Mouse (Mus musculus) NIH3T3 (cell line): Measurements from ENCODE around the gene Tshr.
A peak's percentile ranks its signal among the peaks of the same experiment; 100 is the strongest.
"Not testable (repeated sequence)": the region's sequence is repeated elsewhere in the genome, so short reads cannot be mapped to it uniquely, and the experiment has no call there.

Experiments used
- DNase-seq: peaks from one replicate; pipeline ENCODE4 v3.0.0-alpha.2; 2012; ENCODE audit warnings: low read depth

The Tshr gene

GRCm38 (mm10) chr12:91384281-91385017, at the start of gene Tshr, which contains the start of gene Cep128:
Gene Tshr, plus strand, starts transcription at chr12:91384563.
Gene Cep128, minus strand, starts transcription at chr12:91384409.
- DNase-seq = peak; percentile 95

GRCm38 (mm10) chr12:91338656-91339055, 45.7 kb upstream of the Tshr start:
- DNase-seq = not testable (repeated sequence)

- no peak for DNase-seq
Observed at GRCm38 (mm10) chr12:91353783-91354182, 30.6 kb upstream of the Tshr start.

DNA sequence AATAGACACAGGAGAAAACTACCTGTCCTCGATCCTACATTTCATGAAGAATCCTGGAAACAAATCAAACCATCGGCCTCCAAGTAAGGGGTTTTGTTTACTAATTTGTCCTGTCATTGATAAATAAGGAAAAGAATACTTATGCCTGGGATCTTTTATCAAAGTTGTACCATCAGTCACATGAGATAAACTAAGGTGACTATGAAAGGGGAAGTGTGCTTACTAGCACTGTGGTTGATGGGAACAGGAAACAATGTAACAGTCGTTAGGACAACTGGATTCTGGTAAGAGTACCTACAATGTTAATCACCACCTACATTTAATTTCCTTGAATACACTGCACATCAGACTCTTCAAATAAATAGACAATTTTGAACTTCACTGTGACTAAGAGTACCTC, 15.2 kb upstream of the Tshr start:
- no peak for DNase-seq

DNA sequence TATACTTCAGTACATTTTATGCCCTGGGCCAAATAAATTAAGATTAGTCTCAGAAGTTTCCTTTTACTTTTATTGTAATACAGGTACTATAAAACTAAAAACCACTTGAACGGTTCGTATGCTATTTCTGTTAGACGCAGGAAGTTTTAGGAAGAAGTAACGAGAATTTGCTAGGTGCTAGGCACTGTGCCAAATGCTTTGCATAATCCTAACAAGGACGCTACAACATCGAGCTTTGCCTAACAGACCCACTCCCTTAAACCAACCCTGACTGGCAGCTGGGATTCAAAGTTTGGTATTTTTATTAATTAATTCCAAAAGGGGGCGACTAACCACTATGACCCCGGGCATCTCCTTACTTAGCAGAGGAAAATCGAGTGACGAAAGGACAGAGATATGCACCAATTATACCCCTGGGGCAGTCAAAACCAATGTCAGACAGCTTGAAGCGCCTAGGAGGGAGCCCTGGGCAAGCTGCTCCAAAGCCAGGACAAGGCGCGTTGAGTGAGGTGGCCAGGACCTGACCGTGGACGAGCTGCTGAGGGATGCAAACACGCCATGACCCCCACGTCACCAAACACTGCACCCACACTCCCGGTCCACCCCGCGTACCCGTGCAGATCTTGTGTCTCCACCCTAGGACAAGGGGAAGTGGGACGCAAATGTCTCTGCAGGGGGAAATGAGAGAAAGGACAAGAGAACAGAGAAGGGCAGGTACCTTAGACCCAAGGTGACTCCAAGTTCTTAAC, 673 bp upstream of the Tshr start:
- DNase-seq = peak; percentile 25

DNA sequence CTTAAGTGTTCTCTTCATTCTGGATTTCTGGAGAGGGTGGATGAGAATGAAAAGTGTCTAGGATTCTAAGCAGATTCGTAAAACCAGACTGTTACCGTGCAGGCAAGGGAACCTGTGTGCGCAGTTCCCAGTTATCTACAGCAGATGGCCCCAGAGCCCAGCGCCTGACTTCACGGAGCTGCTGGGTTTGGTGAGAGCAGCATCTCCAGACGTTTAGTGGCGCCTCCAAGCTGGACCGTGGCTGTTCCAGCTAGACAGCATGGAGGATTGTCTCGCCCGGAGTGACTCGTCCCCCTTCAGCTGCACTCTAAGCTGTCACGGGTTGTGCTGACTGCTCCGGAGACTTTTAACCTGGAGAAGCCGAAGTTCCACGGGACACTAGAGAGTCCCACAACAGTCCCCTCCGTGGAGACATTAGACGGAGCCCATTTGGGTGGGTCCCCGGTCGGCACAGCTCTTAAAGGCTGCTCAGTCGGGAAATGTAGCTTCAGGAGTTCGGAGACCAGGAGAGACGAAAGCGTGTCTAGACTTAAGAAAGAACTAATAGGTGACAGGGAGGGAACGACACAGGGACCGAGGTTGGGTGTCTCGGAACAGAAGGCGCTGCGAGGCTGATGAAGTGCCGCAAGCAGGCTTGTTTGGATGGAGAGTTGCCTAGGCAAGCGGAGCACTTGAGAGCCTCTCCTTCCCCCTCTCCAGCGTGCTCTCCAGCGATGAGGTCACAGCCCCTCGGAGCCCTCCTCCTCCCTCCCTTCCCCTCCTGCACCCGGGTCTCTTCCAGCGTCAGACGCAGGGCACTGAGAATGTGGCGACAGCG, 16.1 kb downstream of the Tshr start:
- DNase-seq = peak; percentile 84

DNA sequence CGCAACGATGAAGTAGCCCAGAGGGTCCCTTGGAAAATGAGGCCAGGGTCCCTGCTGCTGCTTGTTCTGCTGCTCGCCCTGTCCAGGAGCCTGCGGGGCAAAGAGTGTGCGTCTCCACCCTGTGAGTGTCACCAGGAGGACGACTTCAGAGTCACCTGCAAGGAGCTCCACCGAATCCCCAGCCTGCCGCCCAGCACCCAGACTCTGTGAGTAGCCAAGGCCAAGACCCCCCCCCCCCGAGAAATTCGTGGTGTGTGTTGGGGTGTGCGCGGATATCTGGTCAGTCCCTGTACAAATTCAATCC, 16.6 kb downstream of the Tshr start:
- DNase-seq = no peak

- no peak for DNase-seq
Observed at GRCm38 (mm10) chr12:91410306-91410705, 25.9 kb downstream of the Tshr start.

- no peak for DNase-seq
Observed at GRCm38 (mm10) chr12:91412461-91413182, 28.3 kb downstream of the Tshr start.

DNA sequence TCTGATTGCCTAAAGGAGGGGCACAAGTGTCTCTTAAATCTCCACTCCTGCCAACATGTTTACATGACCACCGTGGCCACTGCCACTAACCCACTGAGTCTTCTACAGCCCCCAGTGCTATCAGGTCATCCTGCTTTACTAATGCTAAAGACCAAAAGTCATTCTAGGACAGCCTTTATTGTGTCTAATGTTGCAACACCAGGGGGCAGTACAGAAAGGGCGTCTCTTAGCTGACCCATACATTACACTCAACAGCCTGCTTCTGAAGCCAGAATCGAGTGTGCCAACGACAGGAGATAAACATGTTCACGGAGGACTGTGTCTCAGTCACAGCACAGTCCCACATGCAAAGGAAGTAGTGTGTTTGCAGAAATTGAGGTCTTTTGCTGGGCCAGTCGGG, 30.7 kb downstream of the Tshr start:
- peak; percentile 8 for DNase-seq

- DNase-seq = no peak
Observed at GRCm38 (mm10) chr12:91416828-91417227, 32.5 kb downstream of the Tshr start.

GRCm38 (mm10) chr12:91418791-91419190, 34.4 kb downstream of the Tshr start:
- peak; percentile 77 for DNase-seq

GRCm38 (mm10) chr12:91421272-91421671, 36.9 kb downstream of the Tshr start:
- no peak for DNase-seq

DNA sequence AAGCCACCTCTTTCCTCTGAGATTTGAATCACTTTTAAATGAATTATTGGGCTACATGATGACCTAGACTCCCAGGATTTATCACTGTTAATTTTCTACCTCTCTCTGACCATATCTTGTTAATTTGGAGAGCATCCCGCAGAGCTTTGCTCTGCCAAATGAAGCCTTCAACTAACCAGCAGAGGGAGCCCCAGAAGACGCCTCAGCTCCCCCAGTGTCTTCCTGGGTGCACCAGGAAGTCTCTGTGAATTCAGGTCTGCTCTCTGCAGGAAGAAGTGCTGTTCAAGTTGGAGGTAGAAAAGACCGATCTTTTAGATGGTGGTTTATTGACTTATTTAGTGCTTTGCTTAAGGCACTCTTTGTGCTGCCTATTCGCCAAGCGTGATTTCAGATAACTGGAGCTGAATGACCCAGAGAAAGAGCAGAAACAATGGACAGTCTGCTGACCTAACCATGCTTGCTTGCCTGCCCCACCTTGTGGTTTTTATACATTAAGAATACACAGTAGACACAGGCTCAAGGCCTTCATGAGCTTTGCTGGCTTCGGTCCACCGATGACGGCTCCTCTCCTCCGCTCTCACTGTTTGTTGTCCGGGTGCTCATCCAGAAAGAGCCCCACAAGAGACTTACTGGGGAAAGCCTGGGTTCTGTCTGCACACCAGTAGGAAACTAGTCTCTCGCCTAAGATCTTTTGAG, 38.9 kb downstream of the Tshr start:
- DNase-seq = peak; percentile 73

DNA sequence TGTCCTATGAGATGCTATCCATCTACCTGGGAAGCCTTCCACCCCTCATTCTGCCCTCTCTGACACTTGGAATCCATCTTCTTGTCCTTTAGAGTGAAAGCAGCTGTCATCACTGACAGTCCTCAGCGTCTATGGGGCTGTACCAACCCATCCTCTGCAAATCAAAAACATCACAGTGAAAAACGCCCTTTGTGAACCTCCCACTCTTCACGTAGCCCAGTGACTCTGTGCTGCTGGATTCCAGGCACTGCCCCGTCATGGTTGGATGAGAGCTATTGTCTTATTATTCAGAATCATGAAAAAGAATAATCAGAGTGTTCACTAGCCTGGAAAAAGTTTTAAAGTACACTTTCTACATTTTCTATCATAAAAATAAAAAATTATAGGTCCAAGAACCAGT, 42.1 kb downstream of the Tshr start:
- no peak for DNase-seq

- DNase-seq = no peak
Observed at GRCm38 (mm10) chr12:91427129-91427528, 42.8 kb downstream of the Tshr start.

DNA sequence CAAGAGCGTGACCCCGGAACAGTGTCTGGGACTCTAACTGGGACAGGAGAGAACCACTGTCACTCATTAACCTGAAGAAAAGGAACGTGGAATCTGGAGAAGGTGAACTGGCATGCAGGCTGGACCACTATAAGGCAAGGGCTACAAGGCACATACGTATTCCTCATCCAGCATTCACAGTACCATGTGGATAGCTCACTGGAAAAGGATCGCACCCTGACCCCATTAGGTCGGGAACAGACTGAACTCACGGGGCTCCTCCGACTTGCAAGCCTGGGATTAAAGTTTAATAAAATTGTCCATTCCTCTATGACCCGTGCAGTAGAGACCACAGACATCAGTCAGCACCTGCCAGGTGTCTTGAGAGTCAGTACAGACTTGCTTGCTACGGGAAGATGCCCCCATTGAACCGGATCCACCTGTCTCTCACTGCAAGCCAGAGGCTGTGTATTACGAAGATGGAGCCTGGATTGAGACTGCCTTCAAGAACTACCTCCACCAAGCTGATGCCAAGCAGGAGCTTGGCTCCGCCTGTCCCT, 97.9 kb downstream of the Tshr start:
- no peak for DNase-seq

GRCm38 (mm10) chr12:91486342-91486741, 102.0 kb downstream of the Tshr start:
- DNase-seq = no peak

GRCm38 (mm10) chr12:91488406-91488805, 104.0 kb downstream of the Tshr start:
- peak; percentile 6 for DNase-seq

- no peak for DNase-seq
Observed at GRCm38 (mm10) chr12:91495497-91496225, 111.3 kb downstream of the Tshr start.

DNA sequence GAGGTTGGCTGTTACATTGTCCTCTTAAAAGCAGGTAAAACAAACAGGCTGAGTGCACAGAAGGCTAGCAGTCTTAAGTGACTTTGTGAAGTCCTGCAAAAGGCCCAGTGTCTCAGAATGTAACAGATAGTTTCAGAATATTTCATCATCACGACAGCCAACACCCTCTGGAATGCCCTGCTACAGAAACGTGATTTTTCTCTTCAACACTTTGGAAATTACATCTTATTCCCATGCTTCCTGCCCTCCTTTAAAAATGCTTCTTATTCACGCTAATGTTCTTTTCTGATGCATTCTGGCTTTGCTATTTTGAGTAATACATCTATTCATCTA, 111.8 kb downstream of the Tshr start:
- DNase-seq = peak; percentile 4
